Mouse (Mus musculus): ENCODE measurements around the gene Kmt2c. TPM values are rescaled to one million over a fixed set of nuclear protein-coding genes. Genes with fewer than 3 reads are reported as not detected.

Kmt2c gene
- polyA plus RNA-seq, 1 experiment from 2014 or later, result 22.4 TPM

GRCm38 (mm10) chr5:25529529-25530421 lies 31.2 kb upstream of the Kmt2c start:
- Histone ChIP-seq H3K4me3 (peak overlapping the region; percentile 66), H3K4me2 (replicated peaks) (peak overlapping the region; percentile 68), H3K9me3 (no peaks in the 10 kb centered on the region), H3K36me3 (no peaks in the 10 kb centered on the region), H3K4me1 (peaks cover 5% of the 10 kb centered on the region), H3K27me3 (replicated peaks) (no peaks in the 10 kb centered on the region), H3K9ac (peak overlapping the region; percentile 73), H3K27ac (peak overlapping the region; percentile 96)
- peak; percentile 100 for ATAC-seq (ENCODE audit: low FRiP score, low read depth)
- WGBS, result under 1% methylated on average over 87 of the region's 87 CpGs

GRCm38 (mm10) chr5:25528851-25529528 lies 30.4 kb upstream of the Kmt2c start:
- no peaks in the 10 kb centered on the region for H3K36me3 ChIP-seq
- H3K4me2 ChIP-seq (replicated peaks), result peak overlapping the region; percentile 68
- H3K4me1 ChIP-seq, result peaks cover 5% of the 10 kb centered on the region
- peak overlapping the region; percentile 20; the same call in 1 of the 2 replicates for H3K27ac ChIP-seq
- peak; percentile 61 for ATAC-seq (ENCODE audit: low FRiP score, low read depth)
- peak overlapping the region; percentile 59 for H3K9ac ChIP-seq
- WGBS, result 13% methylated on average over 22 of the region's 22 CpGs
- no peaks in the 10 kb centered on the region for H3K27me3 ChIP-seq (replicated peaks)
- H3K4me3 ChIP-seq, result peak overlapping the region; percentile 66
- H3K9me3 ChIP-seq, result no peaks in the 10 kb centered on the region

- ATAC-seq (ENCODE audit: low FRiP score, low read depth), result no peak
- Histone ChIP-seq H3K36me3 (no peaks in the 10 kb centered on the region), H3K4me1 (peaks cover 5% of the 10 kb centered on the region), H3K4me3 (no peak overlapping the region), H3K4me2 (replicated peaks) (no peak overlapping the region), H3K27me3 (replicated peaks) (no peaks in the 10 kb centered on the region), H3K9me3 (no peaks in the 10 kb centered on the region), H3K27ac (no peak overlapping the region), H3K9ac (no peak overlapping the region)
- 88% methylated on average over 1 of the region's 1 CpGs for WGBS
Observed at GRCm38 (mm10) chr5:25527971-25528370, 29.4 kb upstream of the Kmt2c start.

GRCm38 (mm10) chr5:25526926-25527325 lies 28.3 kb upstream of the Kmt2c start:
- no peaks in the 10 kb centered on the region for H3K36me3 ChIP-seq
- H3K9me3 ChIP-seq, result 0 out of 2 replicates have a peak, but pooled peaks cover 5% of the 10 kb centered on the region
- H3K9ac ChIP-seq, result no peak overlapping the region
- no peak overlapping the region for H3K27ac ChIP-seq
- peaks cover 5% of the 10 kb centered on the region for H3K4me1 ChIP-seq
- ATAC-seq (ENCODE audit: low FRiP score, low read depth), result no peak
- H3K4me2 ChIP-seq (replicated peaks), result no peak overlapping the region
- no peak overlapping the region for H3K4me3 ChIP-seq
- H3K27me3 ChIP-seq (replicated peaks), result no peaks in the 10 kb centered on the region
- WGBS, result 46% methylated on average over 4 of the region's 4 CpGs

- Histone ChIP-seq H3K4me1 (peaks cover 5% of the 10 kb centered on the region), H3K4me2 (replicated peaks) (no peak overlapping the region), H3K27ac (no peak overlapping the region), H3K9me3 (0 out of 2 replicates have a peak, but pooled peaks cover 5% of the 10 kb centered on the region), H3K27me3 (replicated peaks) (no peaks in the 10 kb centered on the region), H3K9ac (no peak overlapping the region), H3K36me3 (no peaks in the 10 kb centered on the region), H3K4me3 (no peak overlapping the region)
- WGBS, result 56% methylated on average over 5 of the region's 5 CpGs
- no peak for ATAC-seq (ENCODE audit: low FRiP score, low read depth)
Observed at GRCm38 (mm10) chr5:25526116-25526515, 27.5 kb upstream of the Kmt2c start.

GRCm38 (mm10) chr5:25521461-25521860 lies 22.9 kb upstream of the Kmt2c start:
- Histone ChIP-seq H3K9ac (no peak overlapping the region), H3K4me3 (no peak overlapping the region), H3K27me3 (replicated peaks) (no peaks in the 10 kb centered on the region), H3K4me1 (no peaks in the 10 kb centered on the region), H3K27ac (no peak overlapping the region), H3K4me2 (replicated peaks) (no peak overlapping the region), H3K36me3 (no peaks in the 10 kb centered on the region), H3K9me3 (0 out of 2 replicates have a peak, but pooled peaks cover 5% of the 10 kb centered on the region)
- WGBS, result 84% methylated on average over 5 of the region's 5 CpGs
- no peak for ATAC-seq (ENCODE audit: low FRiP score, low read depth)

- Histone ChIP-seq H3K9me3 (0 out of 2 replicates have a peak, but pooled peaks cover 5% of the 10 kb centered on the region), H3K4me3 (no peak overlapping the region), H3K27ac (no peak overlapping the region), H3K4me1 (no peaks in the 10 kb centered on the region), H3K9ac (no peak overlapping the region), H3K4me2 (replicated peaks) (no peak overlapping the region), H3K27me3 (replicated peaks) (no peaks in the 10 kb centered on the region), H3K36me3 (no peaks in the 10 kb centered on the region)
- 76% methylated on average over 3 of the region's 3 CpGs for WGBS
- no peak for ATAC-seq (ENCODE audit: low FRiP score, low read depth)
Observed at GRCm38 (mm10) chr5:25519820-25520219, 21.2 kb upstream of the Kmt2c start.

GRCm38 (mm10) chr5:25517550-25517949 lies 19.0 kb upstream of the Kmt2c start:
- Histone ChIP-seq H3K36me3 (no peaks in the 10 kb centered on the region), H3K9ac (no peak overlapping the region)

GRCm38 (mm10) chr5:25516301-25516895 lies 17.8 kb upstream of the Kmt2c start:
- Histone ChIP-seq H3K36me3 (no peaks in the 10 kb centered on the region), H3K9me3 (no peaks in the 10 kb centered on the region), H3K4me3 (no peak overlapping the region), H3K27me3 (replicated peaks) (no peaks in the 10 kb centered on the region), H3K9ac (no peak overlapping the region), H3K4me2 (replicated peaks) (no peak overlapping the region), H3K27ac (no peak overlapping the region), H3K4me1 (no peaks in the 10 kb centered on the region)
- ATAC-seq (ENCODE audit: low FRiP score, low read depth), result no peak
- WGBS, result 91% methylated on average over 11 of the region's 11 CpGs

More at GRCm38 (mm10) chr5:25517550-25517949, 19.0 kb upstream of the Kmt2c start:
- H3K4me2 ChIP-seq (replicated peaks), result no peak overlapping the region
- no peak overlapping the region for H3K4me3 ChIP-seq
- no peaks in the 10 kb centered on the region for H3K4me1 ChIP-seq
- WGBS, result 86% methylated on average over 5 of the region's 5 CpGs
- no peak for ATAC-seq (ENCODE audit: low FRiP score, low read depth)
- 0 out of 2 replicates have a peak, but pooled peaks cover 4% of the 10 kb centered on the region for H3K9me3 ChIP-seq
- no peak overlapping the region for H3K27ac ChIP-seq
- H3K27me3 ChIP-seq (replicated peaks), result no peaks in the 10 kb centered on the region

GRCm38 (mm10) chr5:25515767-25516166 lies 17.2 kb upstream of the Kmt2c start, which contains the start of gene Cct8l1:
Gene Cct8l1, plus strand, starts transcription at chr5:25516067.
- no peak for ATAC-seq (ENCODE audit: low FRiP score, low read depth)

GRCm38 (mm10) chr5:25506041-25506440 lies 7.5 kb upstream of the Kmt2c start:
- no peak overlapping the region for H3K4me3 ChIP-seq

More at GRCm38 (mm10) chr5:25515767-25516166, 17.2 kb upstream of the Kmt2c start, which contains the start of gene Cct8l1:
- H3K36me3 ChIP-seq, result no peaks in the 10 kb centered on the region
- H3K9me3 ChIP-seq, result no peaks in the 10 kb centered on the region
- 95% methylated on average over 5 of the region's 5 CpGs for WGBS
- no peak within 1 kb of the TSS for H3K4me2 ChIP-seq (replicated peaks)
- H3K4me1 ChIP-seq, result no peaks in the 10 kb centered on the region
- no peaks in the 10 kb centered on the region for H3K27me3 ChIP-seq (replicated peaks)
- no peak within 1 kb of the TSS for H3K27ac ChIP-seq
- H3K4me3 ChIP-seq, result no peak within 1 kb of the TSS
- no peak within 1 kb of the TSS for H3K9ac ChIP-seq

GRCm38 (mm10) chr5:25500686-25501085 lies 2.1 kb upstream of the Kmt2c start:
- Histone ChIP-seq H3K4me1 (peaks cover 10% of the 10 kb centered on the region), H3K27ac (no peak overlapping the region), H3K27me3 (replicated peaks) (no peaks in the 10 kb centered on the region), H3K9me3 (no peaks in the 10 kb centered on the region), H3K36me3 (no peaks in the 10 kb centered on the region), H3K4me3 (no peak overlapping the region), H3K9ac (no peak overlapping the region), H3K4me2 (replicated peaks) (peak overlapping the region; percentile 76; the same call in 1 of the 2 replicates)
- whole genome bisulfite sequencing, result 70% methylated on average over 7 of the region's 7 CpGs
- ATAC-seq (ENCODE audit: low FRiP score, low read depth), result no peak

More at GRCm38 (mm10) chr5:25506041-25506440, 7.5 kb upstream of the Kmt2c start:
- no peaks in the 10 kb centered on the region for H3K36me3 ChIP-seq
- no peaks in the 10 kb centered on the region for H3K27me3 ChIP-seq (replicated peaks)
- H3K9ac ChIP-seq, result no peak overlapping the region
- H3K4me1 ChIP-seq, result no peaks in the 10 kb centered on the region
- 94% methylated on average over 5 of the region's 5 CpGs for WGBS
- H3K4me2 ChIP-seq (replicated peaks), result no peak overlapping the region
- H3K9me3 ChIP-seq, result no peaks in the 10 kb centered on the region
- ATAC-seq (ENCODE audit: low FRiP score, low read depth), result no peak
- H3K27ac ChIP-seq, result no peak overlapping the region
